ENCODE assay signal across 10 mouse cellular contexts in the genomic region with DNA sequence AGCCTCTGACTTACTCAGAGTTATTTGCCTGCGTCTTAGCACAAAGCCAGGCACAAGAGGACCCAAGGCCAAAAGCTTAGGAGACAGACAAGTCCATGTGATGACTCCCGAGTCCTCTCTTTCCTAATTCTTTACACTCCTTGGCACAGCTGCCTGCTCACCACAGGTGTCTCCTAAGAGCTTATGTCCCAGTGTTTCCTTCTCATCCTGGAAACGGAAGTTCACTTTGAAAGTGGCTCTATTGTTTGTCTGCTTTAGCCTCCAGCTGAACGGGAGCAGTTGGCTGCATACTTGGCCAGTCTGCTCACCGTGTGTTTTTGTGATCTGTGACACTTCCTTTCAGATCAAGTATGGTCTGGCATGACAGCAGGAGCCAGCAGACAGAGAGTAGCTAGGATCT. TPM values are rescaled to one million over a fixed set of nuclear protein-coding genes. Genes with fewer than 3 reads are reported as not detected.
DNase-seq lines count a peak whose midpoint lies in the region; ATAC-seq and TF ChIP-seq lines count a peak whose summit lies in the region.
"Had no signal": no experiment of that assay in that cellular context is flagged by ENCODE, and none has a peak within 500 bp of the region (broad histone marks: within the 10 kb centered on the region; RNA-seq: fewer than 3 reads in every experiment).

No protein-coding gene starts in this region.

- H3K9me3 ChIP-seq in heart, embryonic 10.5 days, result no peaks in the 10 kb centered on the region
- H3K9me3 ChIP-seq in embryonic facial prominence, embryonic 14.5 days (ENCODE audit: control insufficient read depth, low read length), result no peaks in the 10 kb centered on the region
- H3K9me3 ChIP-seq in kidney, postnatal 0 days (replicated peaks; ENCODE audit: low read length), result no peaks in the 10 kb centered on the region
- H3K9me3 ChIP-seq: limb, embryonic 12.5 days had no signal

- no peak for TF ChIP-seq CTCF in brain, embryonic 14.5 days (IDR thresholded peaks at IDR 0.05; ENCODE audit: borderline replicate concordance, extremely low read depth, insufficient read depth, insufficient read length)
- TF ChIP-seq CTCF in kidney, postnatal 0 days (IDR thresholded peaks at IDR 0.05; ENCODE audit: low read depth), result no peak

- H3K27me3 ChIP-seq in heart, embryonic 10.5 days (ENCODE audit: insufficient read depth, poor library complexity, severe bottlenecking), result no peaks in the 10 kb centered on the region
- H3K27me3 ChIP-seq in embryonic facial prominence, embryonic 14.5 days (replicated peaks; ENCODE audit: control insufficient read depth, insufficient read depth, low read length), result no peaks in the 10 kb centered on the region
- no peaks in the 10 kb centered on the region for H3K27me3 ChIP-seq in kidney, postnatal 0 days (ENCODE audit: insufficient read depth, low read length)
- H3K27me3 ChIP-seq: limb, embryonic 12.5 days had no signal

- DNase-seq in heart, adult 8-10 months (ENCODE audit: low spot score), result peak; percentile 78
- DNase-seq in heart, embryonic 10.5 days (ENCODE audit: low spot score), result no peak
- peak; percentile 46 for DNase-seq in brain, embryonic 14.5 days (ENCODE audit: low read depth)
- peak; percentile 72 for DNase-seq in embryonic facial prominence, embryonic 14.5 days (ENCODE audit: low spot score)
- DNase-seq in kidney, postnatal 0 days (ENCODE audit: low spot score), result no peak
- no peak for DNase-seq in T-cell, adult 2 months (ENCODE audit: low spot score)
- no peak for DNase-seq in layer of hippocampus, postnatal 14 days (ENCODE audit: low spot score in 2 of 2)
- DNase-seq: spleen, adult 18-20 months had no signal

- H3K36me3 ChIP-seq in heart, embryonic 10.5 days, result no peaks in the 10 kb centered on the region
- no peaks in the 10 kb centered on the region for H3K36me3 ChIP-seq in embryonic facial prominence, embryonic 14.5 days (ENCODE audit: control insufficient read depth, insufficient read depth, low read length)
- no peaks in the 10 kb centered on the region for H3K36me3 ChIP-seq in kidney, postnatal 0 days (ENCODE audit: insufficient read depth, low read length)
- H3K36me3 ChIP-seq: limb, embryonic 12.5 days had no signal

- peak; percentile 34; the same call in 1 of the 2 replicates for ATAC-seq in embryonic facial prominence, embryonic 14.5 days (ENCODE audit: low read depth)
- ATAC-seq in kidney, postnatal 0 days (replicated peaks; ENCODE audit: low FRiP score, low read depth), result 0 out of 2 replicates have a peak, but pooled peaks have one; percentile 10
- ATAC-seq in granulocyte monocyte progenitor cell, adult 5-6 weeks (replicated peaks; ENCODE audit: poor library complexity, severe bottlenecking), result no peak

- no peak overlapping the region for H3K27ac ChIP-seq in heart, embryonic 10.5 days
- H3K27ac ChIP-seq in embryonic facial prominence, embryonic 14.5 days (replicated peaks; ENCODE audit: low read depth, low read length), result peak overlapping the region; percentile 45
- peak overlapping the region; percentile 58 for H3K27ac ChIP-seq in kidney, postnatal 0 days
- H3K27ac ChIP-seq: limb, embryonic 12.5 days had no signal

- H3K9ac ChIP-seq in embryonic facial prominence, embryonic 14.5 days (ENCODE audit: low read depth, low read length), result no peak overlapping the region
- H3K9ac ChIP-seq in kidney, postnatal 0 days (ENCODE audit: low read depth, low read length), result no peak overlapping the region
- H3K9ac ChIP-seq: limb, embryonic 12.5 days had no signal

- H3K4me2 ChIP-seq in embryonic facial prominence, embryonic 14.5 days (ENCODE audit: low read depth, low read length), result no peak overlapping the region
- H3K4me2 ChIP-seq in kidney, postnatal 0 days (ENCODE audit: low read length), result no peak overlapping the region
- H3K4me2 ChIP-seq: limb, embryonic 12.5 days had no signal

- 50% methylated on average over 5 of the region's 5 CpGs for WGBS in heart, embryonic 10.5 days
- 37% methylated on average over 5 of the region's 5 CpGs for WGBS in embryonic facial prominence, embryonic 14.5 days
- WGBS in kidney, postnatal 0 days, result 38% methylated on average over 5 of the region's 5 CpGs

- TF ChIP-seq POLR2A in brain, embryonic 14.5 days (IDR thresholded peaks at IDR 0.05; ENCODE audit: borderline replicate concordance, extremely low read depth, insufficient read depth, insufficient read length, poor library complexity, severe bottlenecking), result no peak

- H3K4me1 ChIP-seq in heart, embryonic 10.5 days, result 0 out of 2 replicates have a peak, but pooled peaks cover 7% of the 10 kb centered on the region
- peaks cover 3% of the 10 kb centered on the region; the same call in 1 of the 2 replicates for H3K4me1 ChIP-seq in embryonic facial prominence, embryonic 14.5 days (ENCODE audit: control insufficient read depth, insufficient read depth, low read length)
- no peaks in the 10 kb centered on the region for H3K4me1 ChIP-seq in kidney, postnatal 0 days (replicated peaks; ENCODE audit: insufficient read depth, low read length)
- H3K4me1 ChIP-seq: limb, embryonic 12.5 days had no signal

- H3K4me3 ChIP-seq in heart, embryonic 10.5 days, result no peak overlapping the region
- no peak overlapping the region for H3K4me3 ChIP-seq in embryonic facial prominence, embryonic 14.5 days (ENCODE audit: low read depth, low read length)
- no peak overlapping the region for H3K4me3 ChIP-seq in kidney, postnatal 0 days (replicated peaks; ENCODE audit: low read depth, low read length)
- H3K4me3 ChIP-seq: limb, embryonic 12.5 days had no signal

RNA-seq across cellular contexts. Expression of a gene that starts 41.3 kb away (rescaled TPM):
- total RNA-seq in heart, adult 8-10 months (2022), result 10 to 100 TPM in 3 of 4 experiments, 1 to 10 TPM in 1; 9.6 to 15.8 (median 12.2) TPM
- polyA plus RNA-seq in heart, embryonic 10.5 days (2016; fragmentation: Nextera tagmentation; extraction: Ambion mirVana), result 9.3 and 13.1 TPM in 2 replicates
- polyA plus RNA-seq in brain, embryonic 14.5 days (2012; rRNA removed), result 1.2 and 1.4 TPM in 2 replicates
- polyA plus RNA-seq in embryonic facial prominence, embryonic 14.5 days (2014; fragmentation: Nextera tagmentation; extraction: Ambion mirVana), result 3.8 TPM in 2 replicates
- polyA plus RNA-seq in kidney, postnatal 0 days (2015; fragmentation: Nextera tagmentation; extraction: Ambion mirVana), result 9.9 and 10.6 TPM in 2 replicates
- total RNA-seq in granulocyte monocyte progenitor cell, adult 5-6 weeks (2014; fragmentation: Nextera tagmentation), result not detected in 2 replicates
- total RNA-seq in granulocyte monocyte progenitor cell, adult 5-6 weeks (2017), result not detected in 2 replicates
- total RNA-seq in layer of hippocampus, postnatal 14 days (2021), result 1 to 10 TPM; 1.5 to 2.4 TPM

RNA-seq across cellular contexts. Expression of a gene that starts 54.0 kb away (rescaled TPM):
- total RNA-seq in heart, adult 8-10 months (2022), result 10 to 100 TPM; 36.1 to 45.7 (median 40.7) TPM
- polyA plus RNA-seq in heart, embryonic 10.5 days (2016; fragmentation: Nextera tagmentation; extraction: Ambion mirVana), result 28.6 and 33.4 TPM in 2 replicates
- 67.9 and 79.0 TPM in 2 replicates for polyA plus RNA-seq in brain, embryonic 14.5 days (2012; rRNA removed)
- 24.8 and 24.9 TPM in 2 replicates for polyA plus RNA-seq in embryonic facial prominence, embryonic 14.5 days (2014; fragmentation: Nextera tagmentation; extraction: Ambion mirVana)
- 26.9 and 27.5 TPM in 2 replicates for polyA plus RNA-seq in kidney, postnatal 0 days (2015; fragmentation: Nextera tagmentation; extraction: Ambion mirVana)
- 2.5 TPM in 1 of 2 replicates, not detected in the other for total RNA-seq in granulocyte monocyte progenitor cell, adult 5-6 weeks (2014; fragmentation: Nextera tagmentation)
- total RNA-seq in granulocyte monocyte progenitor cell, adult 5-6 weeks (2017), result 0.26 and 0.52 TPM in 2 replicates
- 10 to 100 TPM; 76.7 to 81.4 TPM for total RNA-seq in layer of hippocampus, postnatal 14 days (2021)

Comparison
In these comparisons a context has a peak if more than half of its experiments do, and no peak if none do; other contexts are left out.
1. DNase-seq: peak in heart, adult 8-10 months (single experiment), brain, embryonic 14.5 days (single experiment) and embryonic facial prominence, embryonic 14.5 days (single experiment); none in heart, embryonic 10.5 days (single experiment), kidney, postnatal 0 days (single experiment), T-cell, adult 2 months (single experiment) and layer of hippocampus, postnatal 14 days (0 of 2).